Mouse (Mus musculus): ENCODE measurements at regions not wholly inside any gene's neighbourhood (a gene's known extent, or its start where the extent isn't known, plus 50 kb on each side); places are given as distances from the start of the nearest gene placed in this dataset.

- Histone ChIP-seq H3K27ac (ENCODE audit: insufficient read depth, low read length) (no peak overlapping the region), H3K4me1 (ENCODE audit: control insufficient read depth, insufficient read depth, low read length) (no peaks in the 10 kb centered on the region), H3K4me3 (ENCODE audit: insufficient read depth, low read length) (no peak overlapping the region)
- no peak for TF ChIP-seq CTCF (IDR thresholded peaks at IDR 0.05; ENCODE audit: borderline replicate concordance, insufficient read depth, low read length)
- TF ChIP-seq POLR2A (IDR thresholded peaks at IDR 0.05; ENCODE audit: low read depth, low read length) = no peak
Observed at GRCm38 (mm10) chr13:80418480-80419183, 464.6 kb upstream of the Arrdc3 start.

DNA sequence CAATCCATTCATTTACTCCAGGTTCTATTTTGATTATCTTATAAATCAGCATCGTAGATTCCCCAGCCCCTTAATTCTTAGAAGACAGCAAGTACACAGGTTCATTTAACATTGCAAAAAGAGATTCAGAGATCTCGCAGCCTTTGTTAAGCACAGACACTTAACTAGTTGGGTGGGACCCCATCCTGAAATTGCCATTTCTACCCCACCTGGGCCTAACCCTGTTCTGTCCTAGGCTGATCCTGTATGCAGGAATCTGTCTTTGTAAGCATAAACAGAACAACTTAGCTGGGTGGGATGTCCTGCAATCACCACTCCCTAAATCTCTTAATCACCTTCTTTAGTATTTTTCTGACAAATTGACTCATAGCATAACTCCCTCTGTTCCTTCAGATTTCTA, 462.8 kb upstream of the Arrdc3 start:
- no peak overlapping the region for H3K27ac ChIP-seq (ENCODE audit: insufficient read depth, low read length)
- H3K4me1 ChIP-seq (ENCODE audit: control insufficient read depth, insufficient read depth, low read length) = no peaks in the 10 kb centered on the region
- no peak overlapping the region for H3K4me3 ChIP-seq (ENCODE audit: insufficient read depth, low read length)
- TF ChIP-seq CTCF (IDR thresholded peaks at IDR 0.05; ENCODE audit: borderline replicate concordance, insufficient read depth, low read length) = no peak
- TF ChIP-seq POLR2A (IDR thresholded peaks at IDR 0.05; ENCODE audit: low read depth, low read length) = no peak
